Mouse (Mus musculus): ENCODE measurements around the gene Tbc1d10c.

Gene Tbc1d10c

DNA sequence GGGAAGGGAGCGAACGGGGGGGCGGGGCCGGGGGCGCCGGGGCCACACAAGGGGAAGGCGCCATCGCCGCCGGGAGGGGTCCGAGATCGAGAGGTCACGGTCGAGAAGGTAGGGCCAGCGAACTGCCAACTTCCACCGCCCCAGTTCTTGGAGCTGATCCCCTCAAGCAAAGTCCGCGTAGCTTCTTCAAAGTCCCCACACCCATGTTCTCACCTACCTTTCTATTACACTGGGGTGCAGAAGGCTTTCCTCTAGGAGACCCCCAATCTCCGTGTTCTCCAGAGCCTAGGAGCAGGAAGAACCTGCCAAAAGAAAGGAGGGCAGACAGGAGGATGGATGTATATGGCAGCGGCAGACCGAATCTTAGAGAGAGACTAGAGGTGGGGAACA is 24.4 kb upstream of the Tbc1d10c start:
- no peak for DNase-seq (ENCODE audit: low spot score)

DNA sequence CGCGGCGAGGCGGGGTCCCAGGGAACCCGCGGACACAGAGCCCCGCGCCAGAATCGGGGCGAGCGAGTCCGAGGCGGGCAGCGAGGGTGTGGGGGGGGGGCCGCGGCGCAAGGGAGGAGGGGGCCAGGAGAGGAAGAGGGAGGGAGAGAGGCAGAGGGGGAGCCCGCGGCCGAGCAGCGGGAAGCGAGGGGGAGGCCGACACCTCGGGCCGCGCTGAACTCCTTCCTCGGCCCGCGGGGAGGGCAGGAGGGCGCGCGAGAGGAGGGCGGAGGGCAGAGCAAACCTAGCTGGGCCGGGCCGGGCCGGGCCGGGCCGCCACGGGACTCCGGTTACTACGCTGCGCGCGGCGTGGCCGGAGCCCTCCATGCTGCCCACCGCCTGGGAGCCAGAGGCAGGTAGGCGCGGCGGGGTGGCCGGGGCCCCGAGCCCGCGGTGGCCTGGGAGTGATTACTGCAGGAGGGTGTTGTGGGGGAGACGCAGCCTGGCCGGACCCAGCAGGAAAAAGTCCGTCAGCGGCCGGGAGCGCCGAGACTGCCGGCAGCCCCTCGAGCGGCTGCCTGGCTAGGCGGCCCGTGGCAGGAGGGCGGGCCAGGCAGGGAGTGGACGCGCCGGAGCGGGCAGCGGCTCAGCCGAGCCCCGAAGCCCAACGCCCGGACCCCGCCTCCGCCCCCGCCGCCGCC is 23.8 kb upstream of the Tbc1d10c start:
- peak; percentile 56 for DNase-seq (ENCODE audit: low spot score)

DNA sequence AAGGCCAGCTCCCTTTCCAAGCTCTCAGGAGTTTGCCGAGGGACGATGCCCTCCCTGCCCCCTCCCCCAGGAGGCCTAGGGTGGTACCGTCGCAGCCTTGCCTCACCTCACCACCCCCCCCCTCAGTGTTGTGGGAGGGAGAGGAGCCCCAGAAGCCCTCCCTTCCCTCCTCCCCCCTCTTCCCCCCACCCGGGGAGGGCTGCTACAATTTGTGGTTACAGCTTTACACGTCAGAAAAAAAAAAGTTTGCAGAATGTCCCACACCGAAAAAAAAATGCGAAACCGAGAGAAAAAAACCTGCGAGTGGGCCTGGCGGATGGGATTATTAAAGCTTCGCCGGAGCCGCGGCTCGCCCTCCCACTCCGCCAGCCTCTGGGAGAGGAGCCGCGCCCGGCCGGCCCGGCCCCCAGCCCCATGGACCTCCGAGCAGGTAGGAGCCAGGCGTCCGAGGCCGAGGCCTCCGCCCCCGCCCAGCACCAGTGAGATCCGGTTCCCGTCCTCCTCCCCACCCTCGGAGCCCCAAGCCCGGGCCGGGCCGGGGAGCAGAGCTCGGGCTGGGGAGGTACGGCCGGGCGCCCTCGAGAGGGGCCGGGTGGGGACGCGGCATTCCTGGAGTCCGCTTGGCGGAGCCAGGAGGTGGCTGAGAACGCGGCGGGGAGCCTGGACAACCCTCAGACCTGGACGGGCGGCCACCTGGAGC is 23.1 kb upstream of the Tbc1d10c start, which contains the start of the genes Clcf1 and AC109138.7:
Clcf1 (plus strand) TSS at position 168 of the 700 bp plus-strand sequence.
AC109138.7 (plus strand) TSS at position 287 of the 700 bp plus-strand sequence.
- peak; percentile 50 for DNase-seq (ENCODE audit: low spot score)

DNA sequence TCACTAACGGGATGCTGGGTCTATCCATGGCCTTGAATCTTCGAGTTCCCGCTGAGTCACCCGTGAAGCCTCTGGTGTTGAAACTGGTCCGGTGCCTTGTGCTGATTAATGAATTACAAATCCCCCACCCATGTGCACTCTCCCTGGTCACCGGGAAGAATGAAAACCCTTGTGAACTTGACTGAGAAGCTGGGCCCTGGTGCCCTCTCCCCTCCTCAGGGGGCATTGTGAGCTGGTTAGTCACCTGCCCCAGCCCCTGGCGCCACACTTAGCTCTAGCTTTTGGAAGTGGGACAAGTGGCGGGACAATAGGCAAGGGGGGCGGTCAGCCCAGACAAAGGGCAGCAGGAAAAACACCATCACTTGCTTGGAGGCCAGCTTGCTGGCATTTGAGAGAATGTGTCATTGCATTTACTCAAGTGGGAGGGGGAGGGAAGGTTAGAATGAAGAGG is 22.5 kb upstream of the Tbc1d10c start:
- no peak for DNase-seq (ENCODE audit: low spot score)

DNA sequence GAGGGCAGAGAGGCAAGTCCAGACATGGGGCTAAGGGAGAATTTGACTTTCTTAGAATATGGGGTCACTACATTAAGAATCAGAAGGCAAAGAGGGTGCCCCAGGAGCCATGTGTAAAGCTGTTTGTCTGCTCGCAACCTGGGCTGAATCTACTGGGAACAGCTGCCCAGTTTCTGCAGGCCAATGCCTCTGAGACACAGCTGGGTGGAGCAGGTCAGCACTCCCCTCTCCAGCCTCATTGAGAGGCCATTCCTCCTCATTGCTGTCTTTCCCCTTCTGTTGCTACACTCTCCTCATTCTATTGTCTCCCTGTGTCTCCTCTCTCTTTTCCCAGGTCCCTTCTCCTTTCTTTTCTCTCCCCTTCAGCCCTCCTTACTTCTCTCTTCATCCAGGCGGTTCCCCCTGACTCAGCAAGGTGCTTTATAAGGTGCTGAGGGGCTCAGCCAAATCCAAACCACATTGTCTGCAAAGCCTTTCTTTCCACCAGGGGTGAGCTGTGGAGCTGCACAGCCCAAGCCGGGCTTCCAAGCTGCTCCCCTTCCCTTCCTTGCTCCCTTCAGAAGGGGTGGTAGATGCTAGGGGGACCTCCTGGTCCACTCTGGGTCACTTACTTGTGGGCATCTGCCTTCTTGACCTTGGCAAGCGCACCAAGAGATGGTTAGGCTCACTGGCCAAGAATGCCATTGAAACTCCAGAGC is 21.0 kb upstream of the Tbc1d10c start:
- no peak for DNase-seq (ENCODE audit: low spot score)

DNA sequence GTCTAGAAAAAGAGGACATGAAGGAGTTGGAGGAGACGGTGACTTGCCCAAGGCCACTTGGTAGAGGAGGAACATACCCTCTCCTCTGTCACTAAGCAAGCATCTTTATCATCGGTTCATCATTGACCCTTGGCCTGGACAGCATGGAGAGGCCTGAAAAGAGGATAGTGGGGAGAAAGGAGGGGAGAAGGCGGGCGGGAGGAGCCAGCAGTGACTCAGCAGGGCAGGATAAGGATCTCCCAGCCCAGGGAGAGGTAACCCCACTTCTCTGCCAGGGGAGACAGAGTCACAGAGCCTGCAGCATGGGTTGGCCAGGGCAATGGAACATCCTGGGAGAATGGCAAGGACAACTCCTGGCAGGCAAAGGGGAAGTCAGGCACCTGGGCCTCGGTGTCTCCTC is 17.5 kb upstream of the Tbc1d10c start:
- DNase-seq (ENCODE audit: low spot score), result no peak

DNA sequence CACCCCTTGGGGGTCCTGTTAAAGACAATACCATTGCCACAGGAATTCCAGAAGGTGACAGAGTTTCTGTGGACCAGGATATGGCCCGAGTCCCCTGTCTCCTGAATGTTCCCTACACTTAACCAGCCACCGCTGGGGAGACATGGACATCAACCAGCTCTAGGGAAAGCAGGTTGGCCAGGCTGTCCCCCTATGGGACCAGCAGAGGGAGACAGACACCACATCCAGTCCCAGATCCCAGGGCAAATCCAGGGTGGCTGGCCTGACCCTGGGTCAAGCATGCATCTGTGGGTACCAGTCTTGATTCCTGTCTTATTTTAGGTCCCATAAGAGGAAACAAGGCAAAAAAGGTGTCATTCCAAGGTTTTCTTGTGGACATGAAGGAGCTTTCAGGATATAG is 15.9 kb upstream of the Tbc1d10c start:
- DNase-seq (ENCODE audit: low spot score), result peak; percentile 89

DNA sequence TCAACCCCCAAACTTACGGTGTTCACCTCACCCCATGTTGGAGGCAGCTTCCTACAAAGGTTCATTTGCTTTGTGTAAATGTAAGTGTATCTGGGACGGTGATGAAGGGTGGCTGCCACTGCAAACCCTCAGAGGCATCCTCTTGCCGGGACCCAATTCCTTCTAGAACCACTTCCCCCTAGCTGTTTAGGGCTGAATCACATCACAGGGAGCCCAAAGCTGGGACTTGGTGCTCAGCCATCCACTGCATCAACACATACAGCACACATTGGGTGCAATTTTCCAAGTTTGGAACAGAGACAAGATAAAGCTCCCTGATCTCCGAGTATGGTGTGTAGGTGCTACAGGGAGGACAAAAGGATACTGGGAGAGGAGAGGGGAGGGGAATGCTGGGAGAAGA is 13.8 kb upstream of the Tbc1d10c start:
- DNase-seq (ENCODE audit: low spot score), result no peak

DNA sequence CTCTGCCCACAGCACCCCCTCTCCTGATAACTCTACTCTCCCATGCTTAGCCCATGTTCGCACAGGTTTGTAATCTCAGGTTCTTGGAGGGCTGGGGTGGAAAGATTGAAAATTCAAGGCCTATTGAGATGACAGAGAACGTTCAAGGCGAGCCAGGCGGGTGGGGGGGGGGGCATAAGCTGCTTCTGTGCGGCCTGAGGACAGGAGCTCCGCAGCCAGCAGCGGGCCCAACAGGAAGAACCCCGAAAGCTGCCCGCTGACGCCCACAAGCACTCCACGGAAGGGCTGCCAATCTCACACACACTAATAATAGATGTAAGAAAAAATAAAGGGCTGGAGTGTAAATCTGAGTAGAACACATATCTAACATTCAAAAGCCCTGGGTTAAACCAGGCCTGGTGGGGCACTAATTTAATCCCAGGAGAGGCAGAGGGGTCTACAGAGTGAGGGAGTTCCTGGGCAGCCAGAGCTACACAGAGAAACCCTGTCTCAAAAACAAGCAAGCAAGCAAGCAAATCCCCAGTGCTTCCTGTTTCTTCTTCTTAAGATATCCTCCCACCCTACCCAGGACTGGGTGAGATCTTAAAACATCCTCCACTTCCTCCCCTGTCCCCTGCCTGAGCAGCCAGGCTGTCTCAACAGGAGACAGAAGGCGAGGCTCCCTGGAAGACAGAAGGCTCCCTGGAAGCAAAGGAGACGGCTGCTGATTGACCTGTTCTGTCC is 12.7 kb upstream of the Tbc1d10c start:
- DNase-seq (ENCODE audit: low spot score), result no peak

DNA sequence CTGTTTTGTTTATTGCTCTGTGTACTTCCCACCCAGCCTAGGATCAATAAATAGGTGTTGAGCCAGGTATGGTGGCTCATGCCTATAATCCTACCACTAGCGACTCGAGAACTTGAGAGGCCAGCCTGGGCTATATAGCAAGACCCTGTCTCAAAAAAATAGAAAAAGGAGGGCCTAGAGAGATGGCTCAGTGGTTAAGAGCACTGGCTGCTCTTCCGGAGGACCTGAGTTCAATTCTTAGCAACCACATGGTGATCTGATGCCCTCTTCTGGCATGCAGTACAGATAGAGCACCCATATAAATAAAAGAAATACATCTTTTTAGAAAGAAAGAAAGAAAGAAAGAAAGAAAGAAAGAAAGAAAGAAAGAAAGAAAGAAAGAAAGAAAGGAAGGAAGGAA is 12.1 kb upstream of the Tbc1d10c start:
- DNase-seq (ENCODE audit: low spot score), result no peak

DNA sequence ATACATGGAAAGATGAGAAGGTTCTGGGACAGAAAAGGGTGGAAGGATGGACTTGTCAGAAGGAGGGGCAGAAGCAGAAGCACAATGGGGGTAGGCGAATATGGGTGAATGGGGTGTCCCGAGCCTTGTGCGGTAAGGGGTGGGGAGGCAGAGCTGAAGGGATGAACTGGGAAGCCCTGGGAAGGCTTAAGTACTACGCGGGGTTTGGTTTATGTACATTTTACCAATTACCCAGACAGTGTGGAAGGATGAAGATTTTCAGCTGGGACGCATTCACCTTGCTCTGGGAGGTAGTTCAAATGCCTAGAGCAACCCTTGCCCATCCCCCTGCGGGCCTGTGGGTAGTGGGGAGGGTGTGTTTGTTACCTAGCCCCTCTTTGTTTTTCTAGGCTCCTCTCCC is 11.1 kb upstream of the Tbc1d10c start:
- DNase-seq (ENCODE audit: low spot score), result no peak

DNA sequence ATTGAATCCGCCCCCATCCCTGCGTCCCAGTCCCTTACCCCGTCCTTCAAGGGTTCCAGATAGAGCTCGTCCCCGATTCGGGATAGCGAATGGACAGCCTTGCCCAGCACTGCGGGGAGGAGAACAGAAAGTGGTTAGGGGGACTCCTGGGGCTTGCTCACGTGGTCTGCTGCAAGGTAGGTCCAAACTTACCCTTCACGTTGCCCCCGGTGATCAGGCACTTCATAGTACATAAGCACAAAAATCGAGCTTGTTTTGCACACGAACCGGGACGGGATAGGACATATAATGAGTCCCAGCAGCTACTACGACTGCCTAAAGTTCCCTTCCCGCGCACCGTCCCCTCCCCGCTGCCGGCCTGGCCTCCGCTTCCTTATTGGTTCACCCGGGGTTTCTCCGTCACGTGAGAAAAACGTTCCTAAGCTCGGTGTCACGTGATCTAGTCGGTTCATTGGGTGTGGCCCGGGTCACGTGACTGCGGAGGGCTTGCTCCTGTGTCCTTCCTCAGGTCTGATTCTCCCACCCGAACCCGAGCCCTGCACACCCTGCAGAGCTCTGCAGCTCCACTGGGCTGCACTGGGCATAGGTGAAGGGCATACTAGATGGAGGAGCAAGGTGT is 10.3 kb upstream of the Tbc1d10c start, which contains the start of gene Rad9a:
Rad9a (minus strand) TSS at position 372 of the 619 bp plus-strand sequence.
- DNase-seq (ENCODE audit: low spot score), result peak; percentile 98

DNA sequence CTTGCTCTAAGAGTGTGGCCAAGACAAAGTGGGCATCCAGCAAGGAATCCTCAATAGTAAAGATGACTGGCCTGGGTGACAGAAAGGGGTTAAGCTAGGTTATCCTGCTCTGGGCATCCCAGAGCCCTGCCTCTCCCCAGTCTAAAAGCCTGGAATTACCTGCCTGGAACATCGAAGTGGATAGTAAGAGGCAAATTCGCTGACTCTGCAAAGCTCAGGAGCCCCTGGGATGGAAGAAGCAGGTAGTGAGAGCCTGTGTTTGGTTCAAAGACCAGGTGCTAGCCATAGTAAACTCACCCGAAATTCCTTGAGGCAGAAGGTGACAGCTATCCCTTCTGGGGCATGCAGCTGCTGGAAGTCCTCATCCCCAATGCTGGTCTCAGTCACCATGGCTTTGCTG is 6.1 kb upstream of the Tbc1d10c start:
- DNase-seq (ENCODE audit: low spot score), result no peak

DNA sequence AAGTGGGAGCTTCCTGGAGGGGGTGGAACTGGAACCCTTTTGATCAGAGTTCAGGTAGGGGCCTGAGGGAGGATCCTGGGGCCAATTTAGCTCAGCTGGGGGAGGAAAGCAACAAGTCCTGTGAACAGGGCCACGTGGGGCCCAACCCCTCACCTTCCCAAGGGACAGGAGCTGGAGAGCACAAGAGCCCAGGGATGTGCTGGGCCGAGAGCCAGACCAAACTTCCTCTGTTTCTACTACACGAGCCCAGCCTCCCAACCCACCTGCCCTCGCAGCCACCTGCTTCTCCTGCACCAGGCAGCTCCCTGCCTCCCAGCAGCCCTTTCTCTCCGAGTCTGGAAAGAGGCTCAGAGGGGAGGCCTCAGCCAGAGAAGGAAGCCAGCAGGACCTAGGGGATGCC is 5.5 kb upstream of the Tbc1d10c start:
- DNase-seq (ENCODE audit: low spot score), result no peak

DNA sequence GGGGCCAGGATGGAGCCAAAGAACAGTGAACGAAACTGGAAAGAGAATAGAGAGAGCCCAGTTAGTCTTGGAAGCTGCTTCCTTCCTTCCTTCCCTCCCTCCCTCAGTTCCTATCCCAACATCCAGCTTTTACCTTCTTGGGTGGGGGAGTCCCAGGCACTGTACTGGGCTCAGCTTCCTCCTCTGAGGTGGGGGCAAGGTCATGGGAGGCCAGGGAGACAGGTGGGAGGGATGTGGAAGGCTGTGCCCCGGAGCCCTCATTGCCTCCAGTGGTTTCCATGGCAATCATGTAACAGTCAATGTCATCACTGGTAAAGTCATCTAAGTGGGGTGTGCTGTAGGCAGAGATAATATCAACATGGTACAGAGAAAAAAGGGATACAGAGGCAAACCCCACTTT is 5.0 kb upstream of the Tbc1d10c start:
- DNase-seq (ENCODE audit: low spot score), result no peak

DNA sequence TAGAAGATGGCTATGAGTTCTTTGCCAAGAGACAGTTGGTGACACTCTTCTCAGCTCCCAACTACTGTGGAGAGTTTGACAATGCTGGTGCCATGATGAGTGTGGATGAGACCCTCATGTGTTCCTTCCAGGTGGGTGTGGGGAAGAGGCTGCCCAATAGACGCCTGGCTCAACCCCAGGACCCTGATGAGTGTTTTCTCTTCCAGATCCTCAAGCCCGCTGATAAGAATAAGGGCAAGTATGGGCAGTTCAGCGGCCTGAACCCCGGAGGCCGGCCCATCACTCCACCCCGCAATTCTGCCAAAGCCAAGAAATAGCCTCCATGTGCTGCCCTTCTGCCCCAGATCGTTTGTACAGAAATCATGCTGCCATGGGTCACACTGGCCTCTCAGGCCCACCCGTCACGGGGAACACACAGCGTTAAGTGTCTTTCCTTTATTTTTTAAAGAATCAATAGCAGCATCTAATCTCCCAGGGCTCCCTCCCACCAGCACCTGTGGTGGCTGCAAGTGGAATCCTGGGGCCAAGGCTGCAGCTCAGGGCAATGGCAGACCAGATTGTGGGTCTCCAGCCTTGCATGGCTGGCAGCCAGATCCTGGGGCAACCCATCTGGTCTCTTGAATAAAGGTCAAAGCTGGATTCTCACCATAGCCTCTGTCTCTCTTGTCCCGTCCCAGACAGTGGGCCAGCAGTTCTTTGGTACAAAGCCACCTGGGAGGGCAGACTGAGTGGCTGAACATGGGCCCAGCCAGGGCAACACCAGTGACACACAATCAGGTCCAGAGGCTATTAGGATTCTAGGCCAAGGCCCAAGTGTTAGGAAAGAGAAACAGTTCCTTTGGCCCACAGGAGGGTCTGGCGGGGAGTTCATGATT is 3.9 kb upstream of the Tbc1d10c start:
- DNase-seq (ENCODE audit: low spot score), result no peak

DNA sequence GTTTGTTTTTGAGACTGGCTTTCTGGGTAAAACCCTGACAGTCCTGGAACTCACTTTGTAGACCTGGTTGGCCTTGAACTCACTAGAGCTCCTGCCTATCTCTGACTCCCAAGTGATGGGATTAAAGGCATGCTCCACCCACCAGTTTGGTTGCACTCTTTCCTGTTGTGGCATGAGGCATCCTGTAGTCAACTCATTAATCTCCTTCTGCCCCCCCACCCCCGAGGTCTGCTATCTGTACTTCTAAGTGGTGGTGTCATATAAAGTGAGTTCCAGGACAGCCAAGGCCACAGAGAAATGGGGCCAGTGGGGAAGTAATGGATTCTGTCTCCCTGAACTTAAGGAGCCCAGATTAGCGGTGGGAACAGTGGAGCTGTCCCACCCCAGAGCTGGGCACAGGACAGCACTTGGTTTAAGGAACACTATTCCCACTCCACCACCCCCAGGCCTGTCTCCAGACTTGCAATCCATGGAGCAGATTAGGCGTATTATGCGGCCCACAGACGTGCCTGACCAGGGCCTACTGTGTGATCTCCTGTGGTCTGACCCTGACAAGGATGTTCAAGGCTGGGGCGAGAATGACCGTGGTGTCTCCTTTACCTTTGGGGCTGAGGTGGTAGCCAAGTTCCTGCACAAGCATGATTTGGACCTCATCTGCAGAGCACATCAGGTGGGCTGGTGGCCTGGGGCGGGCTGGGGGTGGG is 3.1 kb upstream of the Tbc1d10c start:
- no peak for DNase-seq (ENCODE audit: low spot score)

DNA sequence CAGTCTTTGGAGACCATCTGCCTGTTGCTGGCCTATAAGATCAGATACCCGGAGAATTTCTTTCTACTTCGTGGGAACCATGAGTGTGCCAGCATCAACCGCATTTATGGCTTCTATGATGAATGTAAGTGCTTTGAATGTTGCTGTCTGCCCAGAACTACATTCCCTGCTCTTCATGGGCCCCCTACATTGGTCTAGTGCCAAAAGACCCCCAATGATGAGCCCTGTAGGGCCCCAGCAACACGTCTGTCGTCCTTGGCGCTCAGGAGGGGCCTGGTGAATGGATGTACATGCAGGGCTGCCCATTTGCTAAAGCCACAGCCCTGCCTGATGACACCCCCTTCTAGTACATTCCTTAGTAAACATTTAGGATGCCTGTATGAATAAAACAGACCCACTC is 2.0 kb upstream of the Tbc1d10c start:
- DNase-seq (ENCODE audit: low spot score), result no peak

DNA sequence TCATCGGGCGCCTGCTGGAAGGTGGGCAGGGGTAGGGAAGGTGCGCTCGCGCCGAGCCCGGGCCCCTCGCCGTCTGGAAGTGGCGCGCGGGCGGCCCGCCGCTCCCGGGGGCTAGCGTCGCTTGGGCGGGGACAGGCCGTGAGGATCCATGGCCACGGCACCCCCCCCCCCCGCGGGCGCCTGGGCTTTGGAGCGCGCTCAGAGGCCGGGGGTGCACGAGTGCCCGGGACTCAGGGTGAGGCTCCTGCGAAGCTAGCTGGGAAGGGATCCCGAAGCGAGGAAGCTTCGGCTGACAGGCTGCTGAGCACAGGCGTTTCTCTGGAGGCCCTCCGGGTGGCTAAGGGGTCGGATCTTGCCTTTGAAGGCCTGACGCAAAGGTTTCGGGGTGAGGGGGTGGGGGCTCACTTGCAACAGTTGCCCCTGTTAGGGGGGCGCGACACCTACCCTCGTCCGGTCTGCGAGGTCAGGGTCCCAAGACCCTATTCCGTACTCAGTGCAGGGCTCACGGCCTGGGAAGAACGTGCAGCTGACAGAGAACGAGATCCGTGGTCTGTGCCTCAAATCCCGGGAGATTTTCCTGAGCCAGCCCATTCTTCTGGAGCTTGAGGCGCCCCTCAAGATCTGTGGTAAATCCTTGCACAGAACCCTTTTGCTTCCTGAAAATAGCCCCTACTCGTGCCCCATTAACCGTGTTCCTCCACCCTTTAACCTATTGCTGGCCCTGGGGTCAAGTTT is 1.3 kb upstream of the Tbc1d10c start:
- DNase-seq (ENCODE audit: low spot score), result peak; percentile 47
